Mouse (Mus musculus): ENCODE measurements around the gene Rpl5. TPM values are rescaled to one million over a fixed set of nuclear protein-coding genes. Genes with fewer than 3 reads are reported as not detected.

Gene Rpl5
- total and polyA plus RNA-seq, 3 experiments, result 54.0 to 875 (median 329) TPM

GRCm38 (mm10) chr5:107873886-107874302, 26.4 kb upstream of the Rpl5 start:
- H3K4me3 ChIP-seq (ENCODE audit: low read depth, low read length), result peak overlapping the region; percentile 53; the same call in 1 of the 2 replicates
- H3K4me1 ChIP-seq (ENCODE audit: insufficient read depth, low read depth, low read length), result peaks cover 56% of the 10 kb centered on the region
- DNase-seq (ENCODE audit: low spot score) (peak; percentile 34), ATAC-seq (ENCODE audit: extremely low read depth, insufficient number of reproducible peaks, low FRiP score, poor library complexity, severe bottlenecking) (peak; percentile 76)
- no peaks in the 10 kb centered on the region for H3K27me3 ChIP-seq (ENCODE audit: insufficient read depth, low read length)
- H3K36me3 ChIP-seq (replicated peaks), result peaks cover 10% of the 10 kb centered on the region
- peak; percentile 88 for TF ChIP-seq TAL1 (conservative IDR thresholded peaks at IDR 0.05; ENCODE audit: low read depth, low read length)
- no peak for TF ChIP-seq GATA2 (IDR thresholded peaks at IDR 0.05; ENCODE audit: borderline replicate concordance, low read depth, low read length)
- H3K9me3 ChIP-seq (replicated peaks), result no peaks in the 10 kb centered on the region

GRCm38 (mm10) chr5:107874561-107875260, 25.6 kb upstream of the Rpl5 start, which contains the start of gene Evi5:
Evi5 (minus strand) TSS chr5:107875107.
- Histone ChIP-seq H3K9me3 (replicated peaks) (no peaks in the 10 kb centered on the region), H3K4me3 (ENCODE audit: low read depth, low read length) (peak within 1 kb of the TSS; percentile 53; the same call in 1 of the 2 replicates), H3K36me3 (replicated peaks) (peaks cover 10% of the 10 kb centered on the region), H3K27me3 (ENCODE audit: insufficient read depth, low read length) (no peaks in the 10 kb centered on the region), H3K4me1 (ENCODE audit: insufficient read depth, low read depth, low read length) (peaks cover 50% of the 10 kb centered on the region)
- TF ChIP-seq POLR2AphosphoS5 (IDR thresholded peaks at IDR 0.05; ENCODE audit: insufficient replicate concordance, low read depth, low read length), result no peak
- no peak for TF ChIP-seq GATA1 (IDR thresholded peaks at IDR 0.05; ENCODE audit: borderline replicate concordance, low read length)
- no peak for TF ChIP-seq GATA2 (IDR thresholded peaks at IDR 0.05; ENCODE audit: borderline replicate concordance, low read depth, low read length)
- no peak for TF ChIP-seq CTCF (IDR thresholded peaks at IDR 0.05; ENCODE audit: low read depth, low read length)
- TF ChIP-seq TAL1 (conservative IDR thresholded peaks at IDR 0.05; ENCODE audit: low read depth, low read length), result no peak
- ATAC-seq (ENCODE audit: extremely low read depth, insufficient number of reproducible peaks, low FRiP score, poor library complexity, severe bottlenecking) (peak; percentile 37; the same call in 1 of the 2 replicates), DNase-seq (ENCODE audit: low spot score) (peak; percentile 60)

- Histone ChIP-seq H3K4me3 (ENCODE audit: low read depth, low read length) (no peak overlapping the region), H3K4me1 (ENCODE audit: insufficient read depth, low read depth, low read length) (peaks cover 45% of the 10 kb centered on the region), H3K9me3 (replicated peaks) (no peaks in the 10 kb centered on the region), H3K36me3 (replicated peaks) (peaks cover 10% of the 10 kb centered on the region), H3K27me3 (ENCODE audit: insufficient read depth, low read length) (no peaks in the 10 kb centered on the region)
- no peak for ATAC-seq (ENCODE audit: extremely low read depth, insufficient number of reproducible peaks, low FRiP score, poor library complexity, severe bottlenecking)
- TF ChIP-seq TAL1 (conservative IDR thresholded peaks at IDR 0.05; ENCODE audit: low read depth, low read length) (no peak), POLR2AphosphoS5 (IDR thresholded peaks at IDR 0.05; ENCODE audit: insufficient replicate concordance, low read depth, low read length) (no peak), CTCF (IDR thresholded peaks at IDR 0.05; ENCODE audit: low read depth, low read length) (no peak), GATA1 (IDR thresholded peaks at IDR 0.05; ENCODE audit: borderline replicate concordance, low read length) (no peak)
- DNase-seq (ENCODE audit: low spot score), result no peak
Measured at GRCm38 (mm10) chr5:107875261-107875611, 25.1 kb upstream of the Rpl5 start.

GRCm38 (mm10) chr5:107877053-107877452, 23.2 kb upstream of the Rpl5 start:
- TF ChIP-seq TAL1 (conservative IDR thresholded peaks at IDR 0.05; ENCODE audit: low read depth, low read length) (no peak), GATA1 (IDR thresholded peaks at IDR 0.05; ENCODE audit: borderline replicate concordance, low read length) (no peak), GATA2 (IDR thresholded peaks at IDR 0.05; ENCODE audit: borderline replicate concordance, low read depth, low read length) (no peak), POLR2AphosphoS5 (IDR thresholded peaks at IDR 0.05; ENCODE audit: insufficient replicate concordance, low read depth, low read length) (no peak), CTCF (IDR thresholded peaks at IDR 0.05; ENCODE audit: low read depth, low read length) (no peak)
- H3K4me3 ChIP-seq (ENCODE audit: low read depth, low read length), result no peak overlapping the region
- no peak for DNase-seq (ENCODE audit: low spot score)
- no peak for ATAC-seq (ENCODE audit: extremely low read depth, insufficient number of reproducible peaks, low FRiP score, poor library complexity, severe bottlenecking)
- no peaks in the 10 kb centered on the region for H3K27me3 ChIP-seq (ENCODE audit: insufficient read depth, low read length)
- H3K36me3 ChIP-seq (replicated peaks), result peaks cover 5% of the 10 kb centered on the region
- no peaks in the 10 kb centered on the region for H3K9me3 ChIP-seq (replicated peaks)
- peaks cover 31% of the 10 kb centered on the region for H3K4me1 ChIP-seq (ENCODE audit: insufficient read depth, low read depth, low read length)

- no peak for DNase-seq (ENCODE audit: low spot score)
- H3K4me3 ChIP-seq (ENCODE audit: low read depth, low read length), result no peak overlapping the region
- TF ChIP-seq CTCF (IDR thresholded peaks at IDR 0.05; ENCODE audit: low read depth, low read length) (no peak), GATA1 (IDR thresholded peaks at IDR 0.05; ENCODE audit: borderline replicate concordance, low read length) (no peak), TAL1 (conservative IDR thresholded peaks at IDR 0.05; ENCODE audit: low read depth, low read length) (no peak), POLR2AphosphoS5 (IDR thresholded peaks at IDR 0.05; ENCODE audit: insufficient replicate concordance, low read depth, low read length) (no peak), GATA2 (IDR thresholded peaks at IDR 0.05; ENCODE audit: borderline replicate concordance, low read depth, low read length) (no peak)
- ATAC-seq (ENCODE audit: extremely low read depth, insufficient number of reproducible peaks, low FRiP score, poor library complexity, severe bottlenecking), result no peak
- H3K4me1 ChIP-seq (ENCODE audit: insufficient read depth, low read depth, low read length), result peaks cover 12% of the 10 kb centered on the region
- no peaks in the 10 kb centered on the region for H3K9me3 ChIP-seq (replicated peaks)
- no peaks in the 10 kb centered on the region for H3K27me3 ChIP-seq (ENCODE audit: insufficient read depth, low read length)
- H3K36me3 ChIP-seq (replicated peaks), result no peaks in the 10 kb centered on the region
Measured at GRCm38 (mm10) chr5:107880710-107881109, 19.6 kb upstream of the Rpl5 start.

- ATAC-seq (ENCODE audit: extremely low read depth, insufficient number of reproducible peaks, low FRiP score, poor library complexity, severe bottlenecking) (no peak), DNase-seq (ENCODE audit: low spot score) (no peak)
- H3K27me3 ChIP-seq (ENCODE audit: insufficient read depth, low read length), result peaks cover 35% of the 10 kb centered on the region
- H3K36me3 ChIP-seq (replicated peaks), result no peaks in the 10 kb centered on the region
- H3K9me3 ChIP-seq (replicated peaks), result no peaks in the 10 kb centered on the region
- no peak for TF ChIP-seq POLR2AphosphoS5 (IDR thresholded peaks at IDR 0.05; ENCODE audit: insufficient replicate concordance, low read depth, low read length)
- no peak for TF ChIP-seq CTCF (IDR thresholded peaks at IDR 0.05; ENCODE audit: low read depth, low read length)
- no peak for TF ChIP-seq GATA2 (IDR thresholded peaks at IDR 0.05; ENCODE audit: borderline replicate concordance, low read depth, low read length)
- TF ChIP-seq GATA1 (IDR thresholded peaks at IDR 0.05; ENCODE audit: borderline replicate concordance, low read length), result no peak
- TF ChIP-seq TAL1 (conservative IDR thresholded peaks at IDR 0.05; ENCODE audit: low read depth, low read length), result no peak
- H3K4me3 ChIP-seq (ENCODE audit: low read depth, low read length), result no peak overlapping the region
- H3K4me1 ChIP-seq (ENCODE audit: insufficient read depth, low read depth, low read length), result peaks cover 8% of the 10 kb centered on the region; the same call in 1 of the 2 replicates
Measured at GRCm38 (mm10) chr5:107889994-107890888, 10.1 kb upstream of the Rpl5 start.

Data from G1E (cell line).